ENCODE assay signal across 9 mouse cellular contexts in genomic region chrX:153640615-153641014, GRCm38 (mm10). TPM values are rescaled to one million over a fixed set of nuclear protein-coding genes. Genes with fewer than 3 reads are reported as not detected.
DNase-seq lines count a peak whose midpoint lies in the region; ATAC-seq and TF ChIP-seq lines count a peak whose summit lies in the region.
"Had no signal": no experiment of that assay in that cellular context is flagged by ENCODE, and none has a peak within 500 bp of the region (broad histone marks: within the 10 kb centered on the region; RNA-seq: fewer than 3 reads in every experiment).

No protein-coding gene starts in this region.

- H3K27me3 ChIP-seq in intestine, postnatal 0 days (replicated peaks; ENCODE audit: control insufficient read depth, insufficient read depth, low read length) = no peaks in the 10 kb centered on the region
- no peaks in the 10 kb centered on the region for H3K27me3 ChIP-seq in intestine, embryonic 16.5 days (replicated peaks; ENCODE audit: control insufficient read depth, insufficient read depth, low read length)
- no peaks in the 10 kb centered on the region for H3K27me3 ChIP-seq in ES-Bruce4 (ENCODE audit: control insufficient read depth, insufficient read depth, low read length, poor library complexity, severe bottlenecking)
- H3K27me3 ChIP-seq in forebrain, embryonic 12.5 days = no peaks in the 10 kb centered on the region
- no peaks in the 10 kb centered on the region for H3K27me3 ChIP-seq in midbrain, embryonic 16.5 days (ENCODE audit: control insufficient read depth, insufficient read depth, low read depth, low read length)

- H3K4me1 ChIP-seq in intestine, postnatal 0 days (replicated peaks; ENCODE audit: control insufficient read depth, insufficient read depth, low read length) = no peaks in the 10 kb centered on the region
- H3K4me1 ChIP-seq in intestine, embryonic 16.5 days (ENCODE audit: control insufficient read depth, insufficient read depth, low read length) = no peaks in the 10 kb centered on the region
- no peaks in the 10 kb centered on the region for H3K4me1 ChIP-seq in ES-Bruce4 (ENCODE audit: control insufficient read depth, insufficient read depth, low read length)
- H3K4me1 ChIP-seq in forebrain, embryonic 12.5 days = no peaks in the 10 kb centered on the region
- no peaks in the 10 kb centered on the region for H3K4me1 ChIP-seq in midbrain, embryonic 16.5 days (ENCODE audit: control insufficient read depth, insufficient read depth, low read length)

- H3K9me3 ChIP-seq in intestine, postnatal 0 days (ENCODE audit: control insufficient read depth) = no peaks in the 10 kb centered on the region
- H3K9me3 ChIP-seq in intestine, embryonic 16.5 days (ENCODE audit: control insufficient read depth, low read length) = no peaks in the 10 kb centered on the region
- H3K9me3 ChIP-seq in ES-Bruce4 (replicated peaks; ENCODE audit: control insufficient read depth, insufficient read depth, low read length, poor library complexity, severe bottlenecking) = no peaks in the 10 kb centered on the region
- no peaks in the 10 kb centered on the region for H3K9me3 ChIP-seq in forebrain, embryonic 12.5 days
- H3K9me3 ChIP-seq in midbrain, embryonic 16.5 days (replicated peaks; ENCODE audit: control insufficient read depth, low read length, poor library complexity, severe bottlenecking) = no peaks in the 10 kb centered on the region

- no peak overlapping the region for H3K9ac ChIP-seq in intestine, postnatal 0 days (ENCODE audit: low read depth, low read length)
- no peak overlapping the region for H3K9ac ChIP-seq in intestine, embryonic 16.5 days (ENCODE audit: low read depth, low read length)
- no peak overlapping the region for H3K9ac ChIP-seq in ES-Bruce4 (ENCODE audit: low read depth, poor library complexity, severe bottlenecking)
- H3K9ac ChIP-seq in forebrain, embryonic 12.5 days = no peak overlapping the region
- no peak overlapping the region for H3K9ac ChIP-seq in midbrain, embryonic 16.5 days (ENCODE audit: low read depth, low read length)

- H3K27ac ChIP-seq in intestine, postnatal 0 days (ENCODE audit: low read depth, low read length) = no peak overlapping the region
- no peak overlapping the region for H3K27ac ChIP-seq in intestine, embryonic 16.5 days (ENCODE audit: low read length)
- no peak overlapping the region for H3K27ac ChIP-seq in ES-Bruce4 (ENCODE audit: insufficient read depth, low read length)
- no peak overlapping the region for H3K27ac ChIP-seq in forebrain, embryonic 12.5 days
- H3K27ac ChIP-seq in midbrain, embryonic 16.5 days (ENCODE audit: low read length) = no peak overlapping the region

- TF ChIP-seq POLR2A in ES-Bruce4 (IDR thresholded peaks at IDR 0.05; ENCODE audit: insufficient read depth, low read length) = no peak

- no peak for TF ChIP-seq EP300 in ES-Bruce4 (IDR thresholded peaks at IDR 0.05; ENCODE audit: insufficient read depth, low read depth, low read length)

- H3K4me3 ChIP-seq in intestine, postnatal 0 days (ENCODE audit: low read depth, low read length) = no peak overlapping the region
- H3K4me3 ChIP-seq in intestine, embryonic 16.5 days (ENCODE audit: low read length) = no peak overlapping the region
- no peak overlapping the region for H3K4me3 ChIP-seq in ES-Bruce4 (ENCODE audit: low read depth, low read length)
- H3K4me3 ChIP-seq in forebrain, embryonic 12.5 days (replicated peaks) = no peak overlapping the region
- H3K4me3 ChIP-seq in midbrain, embryonic 16.5 days (ENCODE audit: low read depth, low read length) = no peak overlapping the region

- 72% methylated on average over 3 of the region's 3 CpGs for WGBS in intestine, postnatal 0 days
- WGBS in intestine, embryonic 16.5 days = 64% methylated on average over 3 of the region's 3 CpGs
- 70% methylated on average over 3 of the region's 3 CpGs for WGBS in forebrain, embryonic 12.5 days
- WGBS in midbrain, embryonic 16.5 days = 71% methylated on average over 3 of the region's 3 CpGs

- TF ChIP-seq CTCF in intestine, postnatal 0 days (IDR thresholded peaks at IDR 0.05; ENCODE audit: low read depth) = peak; percentile 33
- TF ChIP-seq CTCF in ES-Bruce4 (IDR thresholded peaks at IDR 0.05; ENCODE audit: low read depth, low read length) = peak; percentile 41

- ATAC-seq in intestine, postnatal 0 days = no peak
- ATAC-seq in intestine, embryonic 16.5 days = no peak
- ATAC-seq in forebrain, embryonic 12.5 days (ENCODE audit: low FRiP score) = no peak
- ATAC-seq in midbrain, embryonic 16.5 days = no peak

- no peak overlapping the region for H3K4me2 ChIP-seq in intestine, postnatal 0 days (replicated peaks; ENCODE audit: low read depth)
- H3K4me2 ChIP-seq in intestine, embryonic 16.5 days (ENCODE audit: low read depth, low read length) = no peak overlapping the region
- H3K4me2 ChIP-seq in forebrain, embryonic 12.5 days = no peak overlapping the region
- no peak overlapping the region for H3K4me2 ChIP-seq in midbrain, embryonic 16.5 days (ENCODE audit: low read length)
- H3K4me2 ChIP-seq: heart, embryonic 11.5 days had no signal

- peak; percentile 39 for DNase-seq in 3T3-L1 (ENCODE audit: low read depth, low spot score)
- DNase-seq in forelimb bud, embryonic 11.5 days (ENCODE audit: low read depth, low spot score) = peak; percentile 2
- DNase-seq in ovary, postnatal 10 days (ENCODE audit: low spot score) = no peak

- no peaks in the 10 kb centered on the region for H3K36me3 ChIP-seq in intestine, postnatal 0 days (ENCODE audit: control insufficient read depth, insufficient read depth)
- no peaks in the 10 kb centered on the region for H3K36me3 ChIP-seq in intestine, embryonic 16.5 days (ENCODE audit: control insufficient read depth, insufficient read depth, low read length)
- H3K36me3 ChIP-seq in ES-Bruce4 (ENCODE audit: control insufficient read depth, insufficient read depth, low read length, poor library complexity, severe bottlenecking) = no peaks in the 10 kb centered on the region
- no peaks in the 10 kb centered on the region for H3K36me3 ChIP-seq in forebrain, embryonic 12.5 days (replicated peaks)
- H3K36me3 ChIP-seq in midbrain, embryonic 16.5 days (ENCODE audit: control insufficient read depth, insufficient read depth, low read length) = no peaks in the 10 kb centered on the region

RNA-seq across cellular contexts. Expression of gene Kctd12b, which starts 55.6 kb away (rescaled TPM):
- 2.5 and 2.6 TPM in 2 replicates for polyA plus RNA-seq in intestine, postnatal 0 days (2015; fragmentation: Nextera tagmentation; extraction: Ambion mirVana)
- polyA plus RNA-seq in intestine, embryonic 16.5 days (2015; fragmentation: Nextera tagmentation; extraction: Ambion mirVana) = 4.3 TPM in 2 replicates
- polyA plus RNA-seq in ES-Bruce4 (2011; ENCODE audit: insufficient read depth, insufficient read length, low read depth, missing spikeins) = 3.7 and 3.9 TPM in 2 replicates
- polyA plus RNA-seq in forebrain, embryonic 12.5 days (2016; fragmentation: Nextera tagmentation; extraction: Ambion mirVana) = 2.4 and 2.9 TPM in 2 replicates
- polyA plus RNA-seq in midbrain, embryonic 16.5 days (2015; fragmentation: Nextera tagmentation; extraction: Ambion mirVana) = 3.4 and 4.4 TPM in 2 replicates
